Mouse (Mus musculus) kidney, embryonic 15.5 days (tissue): ENCODE results near the gene Neurl1b. TPM values are rescaled to one million over a fixed set of nuclear protein-coding genes. Genes with fewer than 3 reads are reported as not detected.

ENCODE experiments used
- ATAC-seq: fragments of 200-750 bp; cut with Nextera tagmentation; replicated peaks from 2 replicates; pipeline ENCODE4 v1.8.0; 2017; ENCODE audit warnings: moderate TSS enrichment; ENCODE audit not compliant: low FRiP score
- H3K27ac ChIP-seq: fragments of 300-500 bp; sonication (generic); 2 replicates; pipeline ENCODE4 v1.5.1; 2015; ENCODE audit warnings: mild to moderate bottlenecking, inconsistent platforms
- H3K27me3 ChIP-seq: fragments of 300-500 bp; sonication (generic); 2 replicates; pipeline ENCODE4 v1.6.1; 2015; ENCODE audit warnings: inconsistent platforms
- H3K36me3 ChIP-seq: fragments of 300-500 bp; sonication (generic); 2 replicates; pipeline ENCODE4 v1.6.1; 2015; ENCODE audit warnings: inconsistent platforms
- H3K4me1 ChIP-seq: fragments of 300-500 bp; sonication (generic); 2 replicates; pipeline ENCODE4 v1.6.1; 2015; ENCODE audit warnings: inconsistent platforms
- H3K4me2 ChIP-seq: fragments of 300-500 bp; sonication (generic); 2 replicates; pipeline ENCODE4 v1.6.1; 2015; ENCODE audit warnings: moderate library complexity, mild to moderate bottlenecking, inconsistent platforms
- H3K4me3 ChIP-seq: fragments of 300-500 bp; sonication (generic); replicated peaks from 2 replicates; pipeline ENCODE4 v1.5.1; 2015; ENCODE audit warnings: mild to moderate bottlenecking, inconsistent platforms
- H3K9ac ChIP-seq: fragments of 300-500 bp; sonication (generic); 2 replicates; pipeline ENCODE4 v1.6.1; 2015; ENCODE audit warnings: mild to moderate bottlenecking, inconsistent platforms
- H3K9me3 ChIP-seq: fragments of 300-500 bp; sonication (generic); replicated peaks from 2 replicates; pipeline ENCODE4 v1.6.1; 2016; ENCODE audit warnings: inconsistent platforms
- WGBS: fragments of 180-500 bp; shearing (Covaris S2); methylation state at CpG from one replicate; pipeline ENCODE4 v1.1.7; 2015; ENCODE audit warnings: mixed read lengths; 5-methylcytosine and 5-hydroxymethylcytosine counted together
- polyA plus RNA-seq: library from polyadenylated mRNA; unstranded; fragments of >200 nt; fragmentation: Nextera tagmentation; extraction: Ambion mirVana; gene quantifications from 2 replicates; pipeline ENCODE4 v1.2.1, GENCODE M21; 2015

Gene Neurl1b
- polyA plus RNA-seq, 1 experiment from 2014 or later, result 1.7 TPM

DNA sequence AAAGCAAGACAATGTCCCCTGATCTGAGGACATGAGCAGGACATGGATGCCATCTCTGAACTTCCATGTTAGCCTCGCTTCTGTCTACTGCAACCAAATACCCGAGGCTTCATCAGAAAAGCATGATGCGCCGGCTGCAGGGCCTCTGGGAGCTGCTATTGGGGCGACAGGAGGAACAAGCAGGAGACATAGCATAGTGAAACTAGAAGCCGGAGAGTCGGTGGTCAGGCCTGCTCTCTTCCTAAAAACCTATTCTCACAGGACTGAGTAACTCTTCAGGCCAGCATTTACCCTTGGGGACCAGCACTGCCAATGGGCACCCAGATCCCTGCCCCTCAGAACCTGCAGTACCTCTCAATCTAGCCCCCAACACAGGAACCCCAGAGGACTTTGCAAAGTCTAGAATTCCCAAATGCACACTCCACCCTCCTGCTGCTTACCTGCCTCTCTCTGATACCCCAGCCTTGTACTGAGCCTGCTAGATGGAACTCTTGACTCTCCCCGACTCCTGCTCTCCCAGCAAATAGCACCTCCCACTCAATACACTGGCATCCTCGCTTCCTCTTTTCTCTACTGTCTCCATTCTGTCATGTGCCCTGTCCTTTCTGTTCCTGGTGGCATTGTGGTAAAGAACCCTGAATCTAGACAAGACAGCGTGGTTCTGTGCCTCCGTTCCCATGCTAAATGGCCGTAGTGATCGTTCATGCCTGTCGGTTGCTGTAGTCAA, 22.6 kb downstream of the Neurl1b start:
- peaks cover 39% of the 10 kb centered on the region for H3K27me3 ChIP-seq
- no peak for ATAC-seq
- no peak overlapping the region for H3K4me3 ChIP-seq
- peaks cover 20% of the 10 kb centered on the region for H3K4me1 ChIP-seq
- no peak overlapping the region for H3K27ac ChIP-seq
- H3K4me2 ChIP-seq, result no peak overlapping the region
- H3K36me3 ChIP-seq, result peaks cover 32% of the 10 kb centered on the region
- H3K9ac ChIP-seq, result no peak overlapping the region
- WGBS, result 81% methylated on average over 14 of the region's 14 CpGs
- H3K9me3 ChIP-seq, result no peaks in the 10 kb centered on the region

DNA sequence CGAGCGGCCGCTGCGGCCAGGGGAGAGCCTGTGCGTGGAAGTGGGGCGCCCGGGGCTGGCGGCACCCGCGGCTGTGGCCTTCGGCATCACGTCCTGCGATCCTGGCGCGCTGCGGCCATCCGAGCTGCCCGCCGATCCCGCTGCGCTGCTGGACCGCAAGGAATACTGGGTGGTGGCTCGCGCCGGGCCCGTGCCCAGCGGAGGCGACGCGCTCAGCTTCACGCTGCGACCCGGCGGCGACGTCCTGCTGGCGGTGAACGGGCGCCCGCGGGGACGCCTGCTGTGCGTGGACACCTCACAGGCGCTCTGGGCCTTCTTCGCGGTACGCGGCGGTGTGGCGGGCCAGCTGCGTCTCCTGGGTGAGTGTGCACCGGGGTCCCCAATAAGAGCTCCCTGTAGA, 24.4 kb downstream of the Neurl1b start:
- peak overlapping the region; percentile 44 for H3K4me3 ChIP-seq
- no peak; the same call in 1 of the 2 replicates for ATAC-seq
- H3K4me1 ChIP-seq, result peaks cover 8% of the 10 kb centered on the region
- H3K36me3 ChIP-seq, result peaks cover 35% of the 10 kb centered on the region
- H3K4me2 ChIP-seq, result peak overlapping the region; percentile 72
- no peaks in the 10 kb centered on the region for H3K9me3 ChIP-seq
- 11% methylated on average over 52 of the region's 52 CpGs for WGBS
- peaks cover 39% of the 10 kb centered on the region for H3K27me3 ChIP-seq
- H3K27ac ChIP-seq, result no peak overlapping the region
- H3K9ac ChIP-seq, result peak overlapping the region; percentile 40

DNA sequence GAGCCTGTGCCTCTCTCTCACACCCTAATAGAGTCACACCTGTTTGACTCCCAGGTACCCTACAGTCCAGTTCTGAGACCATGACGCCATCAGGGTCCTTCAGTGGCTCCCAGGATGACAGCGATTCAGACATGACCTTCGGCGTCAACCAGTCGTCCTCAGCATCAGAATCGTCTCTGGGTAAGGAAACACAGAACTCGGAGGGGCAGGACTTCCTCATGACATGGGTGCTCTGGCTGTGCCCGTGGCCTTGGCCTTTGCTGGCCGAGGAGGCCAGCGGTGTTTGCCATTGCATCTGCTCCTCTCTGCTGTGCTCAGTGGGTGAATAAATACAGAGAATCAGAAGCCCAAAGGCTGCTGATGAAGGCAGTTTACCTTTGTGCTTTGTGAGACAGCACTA, 26.4 kb downstream of the Neurl1b start:
- H3K4me3 ChIP-seq, result no peak overlapping the region
- WGBS, result 88% methylated on average over 10 of the region's 10 CpGs
- H3K36me3 ChIP-seq, result peaks cover 35% of the 10 kb centered on the region
- H3K27me3 ChIP-seq, result peaks cover 39% of the 10 kb centered on the region
- peaks cover 8% of the 10 kb centered on the region for H3K4me1 ChIP-seq
- H3K27ac ChIP-seq, result no peak overlapping the region
- no peaks in the 10 kb centered on the region for H3K9me3 ChIP-seq
- no peak for ATAC-seq
- H3K4me2 ChIP-seq, result no peak overlapping the region
- no peak overlapping the region for H3K9ac ChIP-seq

DNA sequence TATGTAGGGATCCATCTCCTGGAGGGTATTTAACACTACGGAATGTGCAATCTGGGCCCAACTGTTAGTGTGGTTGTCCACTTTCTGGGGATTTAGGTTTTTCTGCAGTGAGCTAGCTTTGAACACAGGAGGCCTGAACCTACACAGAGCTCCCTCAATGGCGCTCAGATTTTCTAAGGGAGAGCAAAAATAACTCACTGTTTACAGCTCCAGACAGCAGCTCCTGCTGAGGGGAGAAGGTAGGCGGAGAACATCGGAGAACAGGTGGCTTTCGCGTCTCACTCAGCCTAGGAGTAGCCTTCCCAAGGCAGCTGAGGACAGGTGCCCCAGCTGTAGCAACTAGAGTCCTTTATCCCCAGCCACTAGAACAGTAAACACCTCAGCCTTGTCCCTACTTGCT, 27.6 kb downstream of the Neurl1b start:
- ATAC-seq, result no peak
- Histone ChIP-seq H3K27me3 (peaks cover 33% of the 10 kb centered on the region), H3K9ac (no peak overlapping the region), H3K4me2 (no peak overlapping the region), H3K4me1 (peaks cover 8% of the 10 kb centered on the region), H3K4me3 (no peak overlapping the region), H3K27ac (no peak overlapping the region), H3K9me3 (no peaks in the 10 kb centered on the region), H3K36me3 (peaks cover 31% of the 10 kb centered on the region)
- WGBS, result 84% methylated on average over 6 of the region's 6 CpGs

DNA sequence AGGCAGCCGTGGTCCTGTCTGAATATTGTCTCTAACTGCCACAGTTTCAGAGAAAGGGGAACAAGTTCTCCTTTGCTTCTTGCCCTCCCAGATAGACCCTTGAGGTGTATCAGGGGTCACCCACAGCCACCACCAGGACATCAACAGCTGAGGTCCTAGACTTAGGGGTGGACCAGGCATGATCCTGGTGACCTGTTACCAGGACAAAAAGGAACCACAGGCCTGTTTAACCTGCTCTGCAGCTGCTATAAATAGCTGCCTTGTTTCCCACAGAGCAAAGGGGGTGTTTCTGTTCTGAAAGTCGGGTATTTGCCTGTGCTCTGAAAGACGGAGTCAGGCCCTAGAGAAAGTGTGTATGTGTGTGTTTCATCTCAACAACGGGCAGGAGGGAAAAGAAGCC, 29.2 kb downstream of the Neurl1b start:
- H3K36me3 ChIP-seq, result peaks cover 35% of the 10 kb centered on the region
- 81% methylated on average over 4 of the region's 4 CpGs for WGBS
- H3K27me3 ChIP-seq, result peaks cover 17% of the 10 kb centered on the region
- H3K4me2 ChIP-seq, result no peak overlapping the region
- H3K27ac ChIP-seq, result no peak overlapping the region
- ATAC-seq, result no peak
- H3K4me3 ChIP-seq, result no peak overlapping the region
- no peak overlapping the region for H3K9ac ChIP-seq
- H3K9me3 ChIP-seq, result no peaks in the 10 kb centered on the region
- peaks cover 4% of the 10 kb centered on the region for H3K4me1 ChIP-seq

DNA sequence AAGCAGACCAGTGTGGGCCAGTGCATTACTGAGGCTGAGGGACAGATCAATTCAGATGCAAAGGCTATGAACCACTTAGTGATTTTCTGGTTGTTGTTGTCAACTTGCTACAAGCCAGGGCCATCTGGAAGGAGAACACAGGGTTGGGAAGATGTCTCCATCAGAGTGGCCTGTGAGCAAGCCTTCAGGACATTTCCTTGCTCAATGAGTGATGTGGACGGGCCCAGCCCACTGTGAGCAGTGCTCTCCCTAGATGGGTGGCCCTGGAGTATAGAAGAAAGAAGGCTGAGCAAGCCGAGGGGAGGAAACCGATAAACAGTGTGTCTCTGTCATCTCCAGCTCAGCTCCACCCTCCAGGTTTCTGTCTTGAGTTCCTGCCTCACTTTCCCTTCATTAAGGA, 34.8 kb downstream of the Neurl1b start:
- no peak overlapping the region for H3K4me3 ChIP-seq
- peaks cover 10% of the 10 kb centered on the region for H3K36me3 ChIP-seq
- no peaks in the 10 kb centered on the region for H3K27me3 ChIP-seq
- no peak overlapping the region for H3K4me2 ChIP-seq
- no peak for ATAC-seq
- peaks cover 12% of the 10 kb centered on the region for H3K4me1 ChIP-seq
- WGBS, result 60% methylated on average over 3 of the region's 3 CpGs
- no peak overlapping the region for H3K27ac ChIP-seq
- no peaks in the 10 kb centered on the region for H3K9me3 ChIP-seq
- H3K9ac ChIP-seq, result no peak overlapping the region

DNA sequence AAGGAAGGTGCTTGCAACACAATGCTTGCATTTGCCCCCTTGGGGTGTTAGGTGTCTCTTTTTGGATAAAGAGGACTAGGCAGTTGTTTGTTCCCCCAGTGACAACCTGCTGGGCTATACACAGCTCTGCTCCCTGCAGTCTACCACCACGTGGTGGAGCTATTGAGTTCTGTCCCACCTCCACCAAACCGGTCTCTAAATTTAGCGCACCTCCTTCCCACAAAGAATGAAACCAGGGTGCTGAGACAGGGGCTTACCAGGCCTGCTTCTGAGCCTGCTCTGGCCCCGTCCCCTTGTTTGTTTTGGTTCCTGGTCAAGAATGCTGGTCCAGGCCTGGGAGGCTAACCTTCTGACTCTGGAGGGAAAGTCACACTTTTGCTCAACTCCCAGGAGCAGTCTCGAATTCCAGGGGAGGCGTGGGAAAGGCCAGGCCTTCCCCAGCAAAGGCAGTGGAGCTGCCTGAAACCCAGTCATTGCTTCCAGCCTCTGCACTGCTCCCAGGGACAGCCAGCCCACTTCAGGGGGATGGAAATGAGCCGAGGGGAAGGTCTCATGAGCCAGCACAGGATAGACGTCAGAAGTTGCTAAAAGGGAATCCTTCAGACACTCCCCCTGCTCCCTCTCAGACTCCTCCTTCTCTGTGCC, 37.1 kb downstream of the Neurl1b start:
- Histone ChIP-seq H3K27me3 (no peaks in the 10 kb centered on the region), H3K36me3 (peaks cover 4% of the 10 kb centered on the region; the same call in 1 of the 2 replicates), H3K27ac (peak overlapping the region; percentile 78), H3K9me3 (no peaks in the 10 kb centered on the region), H3K4me2 (no peak overlapping the region), H3K9ac (no peak overlapping the region), H3K4me3 (no peak overlapping the region), H3K4me1 (peaks cover 14% of the 10 kb centered on the region)
- ATAC-seq, result peak; percentile 80
- WGBS, result 13% methylated on average over 8 of the region's 8 CpGs

DNA sequence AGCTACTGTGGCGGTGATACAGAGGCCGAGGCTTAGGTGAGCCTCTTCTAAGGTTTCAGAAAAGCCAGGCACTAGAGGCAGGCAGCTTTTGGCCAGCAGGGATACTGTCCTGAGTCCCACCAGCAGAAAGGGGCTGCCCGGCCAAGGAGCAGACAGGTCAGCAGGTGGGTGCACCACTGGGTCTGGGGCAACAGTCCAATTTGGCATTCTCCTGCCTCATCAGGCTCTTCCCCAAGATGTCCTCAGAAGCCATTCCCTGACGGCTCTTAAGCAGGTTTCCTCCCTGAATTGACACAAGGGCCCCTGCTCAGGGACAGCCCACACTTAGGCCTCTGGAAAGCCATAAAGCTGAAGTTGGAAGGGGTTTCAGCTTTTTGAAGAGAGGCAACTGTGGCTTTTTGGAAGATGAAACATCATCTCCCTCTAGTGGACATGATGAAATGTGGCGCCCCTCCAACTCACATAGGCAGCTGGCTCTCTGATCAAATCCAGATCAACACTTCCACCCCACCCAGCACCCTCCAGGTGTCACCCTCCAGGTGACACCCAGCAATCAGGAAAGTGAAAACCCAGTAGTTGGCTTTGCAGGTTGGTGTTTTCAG, 37.8 kb downstream of the Neurl1b start:
- H3K9me3 ChIP-seq, result no peaks in the 10 kb centered on the region
- ATAC-seq, result 0 out of 2 replicates have a peak, but pooled peaks have one; percentile 19
- H3K4me1 ChIP-seq, result peaks cover 19% of the 10 kb centered on the region
- 48% methylated on average over 5 of the region's 5 CpGs for WGBS
- H3K27me3 ChIP-seq, result no peaks in the 10 kb centered on the region
- H3K27ac ChIP-seq, result peak overlapping the region; percentile 78
- peaks cover 4% of the 10 kb centered on the region; the same call in 1 of the 2 replicates for H3K36me3 ChIP-seq
- H3K9ac ChIP-seq, result no peak overlapping the region
- no peak overlapping the region for H3K4me3 ChIP-seq
- H3K4me2 ChIP-seq, result no peak overlapping the region

DNA sequence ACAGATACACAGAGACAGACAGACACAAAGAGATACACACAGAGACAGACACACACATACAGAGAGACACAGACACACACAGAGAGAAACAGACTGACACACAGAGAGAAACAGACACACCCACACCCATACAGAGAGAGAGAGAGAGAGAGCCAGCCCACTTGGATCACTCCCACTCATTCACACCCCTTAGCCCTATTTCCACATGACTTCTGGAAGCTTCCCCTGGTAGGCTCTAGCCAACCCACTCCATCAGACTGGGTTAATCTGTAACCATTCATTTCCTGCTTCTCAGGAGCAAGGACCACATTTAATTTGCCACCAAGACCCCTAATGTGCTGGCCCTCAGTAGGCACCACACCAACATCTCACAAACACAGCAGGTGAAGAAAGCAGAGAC, 42.9 kb downstream of the Neurl1b start:
- no peak overlapping the region for H3K4me3 ChIP-seq
- no peak overlapping the region for H3K9ac ChIP-seq
- 0 out of 2 replicates have a peak overlapping the region, but pooled peaks have one; percentile 28 for H3K27ac ChIP-seq
- H3K4me1 ChIP-seq, result peaks cover 18% of the 10 kb centered on the region
- H3K9me3 ChIP-seq, result no peaks in the 10 kb centered on the region
- H3K4me2 ChIP-seq, result no peak overlapping the region
- ATAC-seq, result peak; percentile 77; the same call in 1 of the 2 replicates
- no peaks in the 10 kb centered on the region for H3K36me3 ChIP-seq
- H3K27me3 ChIP-seq, result no peaks in the 10 kb centered on the region

DNA sequence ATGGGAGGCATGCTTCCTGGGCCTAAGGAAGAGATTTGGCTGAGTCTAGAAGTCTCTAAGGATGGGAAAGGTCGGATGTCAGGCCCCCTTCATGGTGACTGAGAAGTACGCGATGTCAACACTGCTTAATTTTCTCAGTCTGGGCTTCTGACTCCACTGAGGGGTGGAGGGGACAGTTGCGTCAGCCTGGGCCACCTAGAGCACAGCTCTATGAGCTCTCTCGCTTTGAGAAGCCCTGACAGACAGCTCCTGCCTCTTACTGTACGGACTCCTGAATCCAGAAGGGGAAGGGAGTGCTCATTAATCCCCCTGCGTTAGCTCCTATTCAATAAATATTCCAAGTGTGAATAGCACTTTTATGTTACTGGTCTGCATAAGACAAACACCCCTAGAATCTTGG, 43.4 kb downstream of the Neurl1b start:
- no peak overlapping the region for H3K4me3 ChIP-seq
- no peak overlapping the region for H3K9ac ChIP-seq
- no peaks in the 10 kb centered on the region for H3K9me3 ChIP-seq
- H3K4me1 ChIP-seq, result peaks cover 23% of the 10 kb centered on the region
- H3K27me3 ChIP-seq, result no peaks in the 10 kb centered on the region
- no peaks in the 10 kb centered on the region for H3K36me3 ChIP-seq
- H3K4me2 ChIP-seq, result no peak overlapping the region
- WGBS, result 53% methylated on average over 7 of the region's 7 CpGs
- 0 out of 2 replicates have a peak, but pooled peaks have one; percentile 2 for ATAC-seq
- H3K27ac ChIP-seq, result 0 out of 2 replicates have a peak overlapping the region, but pooled peaks have one; percentile 28

DNA sequence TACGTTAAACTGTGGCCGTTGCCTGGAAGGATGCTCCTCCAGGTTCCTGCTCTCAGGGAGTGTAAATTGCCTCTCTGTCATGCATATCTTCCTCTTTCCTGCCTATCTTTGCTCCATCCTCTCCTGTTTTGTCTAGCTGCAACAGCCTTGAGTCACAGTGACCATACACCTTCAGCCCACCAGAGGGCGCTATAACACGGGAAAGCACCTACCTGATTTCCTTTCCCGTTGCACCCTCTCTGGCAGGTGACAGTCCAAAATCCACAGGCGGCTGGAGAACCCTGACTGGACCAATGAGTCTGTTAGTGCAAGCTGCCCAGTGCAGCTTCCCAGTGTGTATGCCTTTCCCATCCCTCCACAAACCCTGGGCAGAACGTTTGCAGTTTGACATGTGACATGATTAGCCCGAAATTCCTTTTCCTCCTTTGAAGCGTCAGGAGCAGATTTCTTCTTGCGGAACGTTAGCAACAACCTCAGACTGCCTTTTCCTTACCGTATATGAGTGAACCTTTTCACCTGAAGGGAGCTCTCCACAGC, 48.1 kb downstream of the Neurl1b start:
- ATAC-seq, result no peak
- no peaks in the 10 kb centered on the region for H3K36me3 ChIP-seq
- H3K4me3 ChIP-seq, result no peak overlapping the region
- 25% methylated on average over 12 of the region's 12 CpGs for WGBS
- H3K9ac ChIP-seq, result no peak overlapping the region
- H3K4me2 ChIP-seq, result no peak overlapping the region
- H3K27ac ChIP-seq, result no peak overlapping the region
- H3K9me3 ChIP-seq, result no peaks in the 10 kb centered on the region
- no peaks in the 10 kb centered on the region for H3K27me3 ChIP-seq
- peaks cover 20% of the 10 kb centered on the region for H3K4me1 ChIP-seq

DNA sequence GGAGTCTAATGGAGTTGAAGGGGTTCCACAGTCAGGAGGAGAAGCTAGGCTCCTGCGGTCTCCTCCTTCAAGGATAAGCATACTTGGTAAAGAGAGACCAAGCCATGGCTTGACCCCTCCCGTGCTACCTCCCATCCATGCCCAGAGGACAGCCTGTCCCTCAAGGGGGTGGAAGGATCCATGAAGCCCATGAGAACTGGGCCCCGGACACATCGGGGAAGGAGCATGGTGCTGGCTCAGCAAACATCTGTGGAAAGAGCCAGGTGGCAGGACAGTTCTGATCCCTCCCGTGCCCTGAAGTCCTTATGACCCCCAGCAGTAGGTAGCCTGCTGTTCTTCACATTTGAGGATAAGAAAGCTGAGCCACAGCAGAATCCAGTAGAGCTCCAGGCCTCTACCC, 48.8 kb downstream of the Neurl1b start:
- Histone ChIP-seq H3K36me3 (no peaks in the 10 kb centered on the region), H3K4me3 (no peak overlapping the region), H3K27me3 (no peaks in the 10 kb centered on the region), H3K9ac (no peak overlapping the region), H3K27ac (no peak overlapping the region), H3K4me1 (peaks cover 13% of the 10 kb centered on the region), H3K4me2 (no peak overlapping the region), H3K9me3 (no peaks in the 10 kb centered on the region)
- ATAC-seq, result no peak
- 81% methylated on average over 5 of the region's 5 CpGs for WGBS
